Mouse (Mus musculus) bone marrow macrophage, adult 2 months (primary cell): ENCODE data around the gene Mgst3. TPM values are rescaled to one million over a fixed set of nuclear protein-coding genes. Genes with fewer than 3 reads are reported as not detected.

Source experiments
- H3K27ac ChIP-seq: 2 replicates; pipeline ENCODE4 v1.5.1; 2012; ENCODE audit warnings: low read depth, low read length; ENCODE audit not compliant: insufficient read depth
- H3K4me1 ChIP-seq: 2 replicates; pipeline ENCODE4 v1.6.1; 2012; ENCODE audit warnings: low read length; ENCODE audit not compliant: control insufficient read depth, insufficient read depth
- H3K4me3 ChIP-seq: 2 replicates; pipeline ENCODE4 v1.5.1; 2012; ENCODE audit warnings: mild to moderate bottlenecking, low read length, moderate library complexity; ENCODE audit not compliant: insufficient read depth
- CTCF ChIP-seq: IDR thresholded peaks from 2 replicates; pipeline ENCODE4 v1.5.1; 2012; ENCODE audit warnings: low read depth, mild to moderate bottlenecking, low read length, moderate library complexity
- POLR2A ChIP-seq: IDR thresholded peaks from 2 replicates; pipeline ENCODE4 v1.6.1; 2012; ENCODE audit warnings: mild to moderate bottlenecking, low read depth, low read length, borderline replicate concordance
- polyA plus RNA-seq: library from polyadenylated mRNA; stranded (reverse); fragments of >200 nt; gene quantifications from 2 replicates; pipeline ENCODE4 v1.2.4, GENCODE M21; 2012; ENCODE audit not compliant: missing spikeins, insufficient read depth, insufficient read length

The Mgst3 gene
- 42.7 and 44.5 TPM in 2 replicates for polyA plus RNA-seq

DNA sequence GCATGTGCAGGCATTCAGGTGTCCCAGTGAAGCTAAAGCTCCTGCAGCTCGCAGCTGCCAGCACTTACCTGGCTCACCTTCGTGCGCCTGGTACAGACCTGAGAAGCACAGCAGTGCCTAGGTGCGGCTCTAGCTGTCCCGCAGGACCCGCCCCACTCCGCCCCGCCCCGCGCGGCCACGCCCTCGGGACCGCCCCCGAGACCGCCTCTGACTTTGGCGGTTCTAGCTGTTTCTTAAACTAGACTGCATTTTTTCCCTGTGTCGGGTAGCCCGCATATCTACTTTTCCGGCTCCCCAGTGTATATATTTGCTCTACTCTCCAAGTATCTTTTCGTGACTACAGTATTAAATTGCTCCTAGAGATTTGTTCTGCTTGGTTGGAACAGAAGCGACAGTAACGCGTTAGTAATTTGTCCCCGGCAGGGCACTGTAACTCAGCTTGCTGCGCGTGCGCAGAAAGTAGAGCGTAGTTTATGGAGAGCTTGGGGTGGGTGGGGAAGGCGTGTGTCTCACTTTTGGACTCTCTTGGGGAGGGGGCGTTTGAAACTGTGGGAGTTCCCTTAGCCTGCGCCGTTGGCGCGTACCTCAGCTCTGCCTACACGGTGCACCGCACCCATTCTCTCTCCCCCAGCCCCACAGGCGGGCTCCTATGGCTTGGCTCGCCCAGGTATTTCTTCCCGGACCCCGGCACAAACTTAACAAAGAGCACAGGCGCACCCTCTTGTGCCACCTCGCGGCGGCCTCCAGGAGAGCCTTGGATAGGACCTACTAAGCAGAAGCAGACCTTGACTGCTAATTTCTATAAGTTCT lies at the start of gene Mgst3:
Mgst3 (minus strand) TSS at position 159 of the 810 bp plus-strand sequence.
- Histone ChIP-seq H3K4me3 (peak within 1 kb of the TSS; percentile 96), H3K4me1 (peaks cover 22% of the 10 kb centered on the region), H3K27ac (peak within 1 kb of the TSS; percentile 85)
- TF ChIP-seq CTCF (peak; percentile 44), POLR2A (0 out of 2 replicates have a peak, but pooled peaks have one; percentile 33)

GRCm38 (mm10) chr1:167438231-167438885 lies 44.7 kb upstream of the Mgst3 start:
- TF ChIP-seq POLR2A (no peak), CTCF (no peak)
- no peak overlapping the region for H3K4me3 ChIP-seq
- no peak overlapping the region for H3K27ac ChIP-seq
- no peaks in the 10 kb centered on the region for H3K4me1 ChIP-seq

DNA sequence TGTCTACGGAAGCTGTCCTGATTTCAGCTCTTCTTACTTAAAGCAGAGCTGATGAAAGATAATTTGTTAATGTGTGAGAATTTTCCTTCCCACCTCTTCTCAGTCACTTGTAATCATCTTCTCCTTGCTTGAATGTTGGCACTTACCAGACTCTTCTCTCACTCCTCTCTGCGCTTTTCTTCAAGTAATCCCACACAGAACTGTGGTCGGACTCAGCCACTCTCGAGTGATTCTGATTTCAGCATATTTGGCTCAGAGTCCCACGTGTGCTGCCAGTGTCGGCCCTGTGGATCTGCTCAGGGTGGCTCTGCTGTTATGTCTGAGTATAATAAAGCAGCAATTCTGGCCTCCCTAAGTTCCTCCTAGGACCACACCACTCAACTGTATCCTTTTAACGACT lies 43.5 kb upstream of the Mgst3 start:
- TF ChIP-seq CTCF, result no peak
- no peak for TF ChIP-seq POLR2A
- H3K4me1 ChIP-seq, result no peaks in the 10 kb centered on the region
- no peak overlapping the region for H3K27ac ChIP-seq
- H3K4me3 ChIP-seq, result no peak overlapping the region

DNA sequence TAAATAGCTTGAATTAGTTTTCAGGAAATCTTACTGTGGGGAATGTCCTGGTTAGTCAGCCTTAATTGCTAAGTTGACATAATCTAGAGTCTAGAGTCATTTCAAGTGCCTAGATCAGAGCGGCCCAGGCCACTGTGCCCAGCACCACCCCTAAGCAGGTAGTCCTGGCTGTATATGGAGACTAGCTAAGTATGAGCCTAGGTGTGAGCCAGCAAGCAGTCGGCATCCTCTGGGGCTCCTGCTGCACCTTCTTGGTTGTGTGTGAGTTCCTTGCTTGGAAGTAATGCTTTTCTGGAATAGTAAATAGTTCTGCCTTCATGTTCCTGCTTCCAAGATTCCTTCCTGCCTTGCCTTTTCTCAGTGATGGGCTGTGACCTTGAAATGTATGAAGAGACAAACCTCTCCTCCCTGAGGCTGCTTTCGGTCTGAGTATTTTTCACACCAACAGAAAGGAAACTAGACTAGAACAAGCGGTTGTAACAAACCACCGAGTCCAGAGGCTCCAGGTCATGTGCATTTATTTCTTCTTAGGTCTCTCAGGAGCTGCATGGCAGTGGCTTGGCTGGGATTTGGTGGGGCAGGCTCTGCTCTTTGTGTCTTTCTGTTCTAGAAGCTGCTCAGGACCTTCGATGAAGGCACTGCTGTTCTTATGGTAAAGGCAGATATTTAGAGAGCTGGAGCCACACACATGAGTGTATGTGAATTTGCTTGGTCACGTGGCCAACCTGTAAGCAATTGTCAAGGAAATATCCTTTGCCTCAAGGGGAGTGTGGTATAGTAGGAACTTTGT lies 42.7 kb upstream of the Mgst3 start:
- H3K27ac ChIP-seq, result no peak overlapping the region
- H3K4me1 ChIP-seq, result no peaks in the 10 kb centered on the region
- no peak overlapping the region for H3K4me3 ChIP-seq
- TF ChIP-seq CTCF, result no peak

GRCm38 (mm10) chr1:167434931-167435330 lies 41.3 kb upstream of the Mgst3 start:
- Histone ChIP-seq H3K4me1 (no peaks in the 10 kb centered on the region), H3K27ac (no peak overlapping the region), H3K4me3 (no peak overlapping the region)
- TF ChIP-seq CTCF, result no peak
- TF ChIP-seq POLR2A, result no peak

GRCm38 (mm10) chr1:167430976-167431676 lies 37.5 kb upstream of the Mgst3 start:
- Histone ChIP-seq H3K4me1 (no peaks in the 10 kb centered on the region), H3K27ac (no peak overlapping the region), H3K4me3 (no peak overlapping the region)
- TF ChIP-seq POLR2A, result no peak
- no peak for TF ChIP-seq CTCF

DNA sequence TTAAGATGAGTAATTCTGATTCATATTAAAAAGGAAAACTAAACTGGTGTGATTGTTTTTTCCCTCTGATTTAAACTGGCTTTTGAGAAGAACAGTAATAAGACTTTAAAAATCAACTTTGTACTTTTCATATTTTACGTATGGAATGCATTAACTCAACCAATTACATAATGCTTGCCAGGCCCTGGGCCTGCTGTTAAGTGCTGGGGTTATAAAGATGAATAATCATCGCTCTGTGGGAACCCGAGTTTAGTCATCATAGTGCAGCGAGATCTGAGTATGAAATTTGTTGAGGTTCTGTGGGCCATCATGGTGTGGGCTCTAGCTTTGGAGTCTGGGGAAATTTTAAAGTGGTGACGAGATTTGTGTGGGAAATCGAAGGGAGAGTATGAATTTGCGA lies 33.0 kb upstream of the Mgst3 start:
- Histone ChIP-seq H3K4me1 (no peaks in the 10 kb centered on the region), H3K4me3 (no peak overlapping the region)
- TF ChIP-seq POLR2A (no peak), CTCF (no peak)

GRCm38 (mm10) chr1:167425572-167425971 lies 31.9 kb upstream of the Mgst3 start:
- TF ChIP-seq CTCF, result no peak
- TF ChIP-seq POLR2A, result no peak
- Histone ChIP-seq H3K27ac (no peak overlapping the region), H3K4me1 (no peaks in the 10 kb centered on the region), H3K4me3 (no peak overlapping the region)

More for the DNA sequence above, 33.0 kb upstream of the Mgst3 start:
- H3K27ac ChIP-seq, result no peak overlapping the region
